Mouse (Mus musculus): Measurements from ENCODE around the gene Dagla.

GRCm38 (mm10) chr19:10352218-10352617 is 47.5 kb upstream of the Dagla start:
- TF ChIP-seq CTCF (IDR thresholded peaks at IDR 0.05; ENCODE audit: low read depth): no peak
- TF ChIP-seq EP300 (IDR thresholded peaks at IDR 0.05; ENCODE audit: low read depth): no peak

Data from heart, postnatal 0 days (tissue).